Mouse (Mus musculus): Measurements from ENCODE around the gene Specc1. TPM values are rescaled to one million over a fixed set of nuclear protein-coding genes. Genes with fewer than 3 reads are reported as not detected.

Gene Specc1
- total RNA-seq, 2 experiments from 2014 or later, result 21.2 to 23.5 TPM

DNA sequence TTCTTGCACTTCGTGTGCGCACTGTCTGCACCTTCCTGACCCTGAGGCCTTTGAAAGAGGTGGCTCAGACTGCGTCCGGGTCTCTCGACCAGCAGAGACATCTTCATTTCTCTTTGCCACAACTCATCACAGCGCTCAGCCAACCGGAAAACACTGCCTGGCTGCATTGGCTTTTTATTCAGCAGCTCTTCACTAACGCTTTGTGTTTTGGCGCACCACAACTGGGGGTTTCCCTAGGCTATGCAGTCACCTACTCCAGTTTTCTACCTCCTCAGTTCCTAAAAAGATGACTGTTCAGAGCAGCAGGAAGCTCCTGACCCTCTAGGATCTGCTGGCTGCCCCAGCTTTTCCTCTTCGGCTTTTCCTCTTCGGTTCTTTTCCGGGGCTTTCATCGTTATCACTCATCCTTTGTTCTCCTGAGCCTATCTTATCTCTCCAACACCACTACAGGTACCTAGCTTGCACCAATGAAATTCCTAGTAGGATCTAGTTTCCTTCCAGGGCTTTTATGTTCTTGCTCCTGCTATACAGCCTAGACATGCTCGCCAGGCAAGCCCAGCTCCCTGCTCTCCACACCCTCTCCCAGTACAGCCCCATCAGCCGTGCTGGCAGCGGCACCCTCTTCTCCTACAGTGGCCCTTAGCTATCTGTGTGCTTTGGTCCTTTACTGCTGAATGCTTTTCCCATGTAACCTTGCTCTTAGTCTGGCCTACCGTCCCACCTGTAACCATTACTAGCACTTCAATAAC lies 310.1 kb downstream of the Specc1 start:
- no peak for DNase-seq
- intact Hi-C loops (cut with DNase I), result no loop called here

GRCm38 (mm10) chr11:62268381-62268780 lies 311.8 kb downstream of the Specc1 start:
- intact Hi-C loops (cut with DNase I), result no loop called here
- no peak for DNase-seq

DNA sequence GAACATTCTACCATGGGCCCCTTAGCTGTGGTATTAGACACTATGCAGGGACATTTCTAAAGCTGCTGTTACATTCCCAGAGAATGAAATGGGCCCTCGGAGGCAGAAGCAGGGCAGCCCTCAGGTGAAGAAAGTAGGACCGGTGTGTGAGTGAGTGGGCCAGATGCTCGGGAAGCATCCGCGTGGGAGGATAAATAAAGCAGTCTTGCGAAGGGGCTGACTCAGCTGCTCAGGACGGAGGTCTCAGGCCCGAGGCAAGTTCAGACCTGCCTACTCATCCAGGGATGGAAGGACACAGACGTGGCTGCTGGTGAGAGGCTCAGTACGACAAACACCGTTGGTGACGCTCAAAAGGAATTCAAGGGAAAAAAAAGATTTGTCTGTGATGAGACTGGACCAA lies 312.5 kb downstream of the Specc1 start:
- DNase-seq, result no peak

DNA sequence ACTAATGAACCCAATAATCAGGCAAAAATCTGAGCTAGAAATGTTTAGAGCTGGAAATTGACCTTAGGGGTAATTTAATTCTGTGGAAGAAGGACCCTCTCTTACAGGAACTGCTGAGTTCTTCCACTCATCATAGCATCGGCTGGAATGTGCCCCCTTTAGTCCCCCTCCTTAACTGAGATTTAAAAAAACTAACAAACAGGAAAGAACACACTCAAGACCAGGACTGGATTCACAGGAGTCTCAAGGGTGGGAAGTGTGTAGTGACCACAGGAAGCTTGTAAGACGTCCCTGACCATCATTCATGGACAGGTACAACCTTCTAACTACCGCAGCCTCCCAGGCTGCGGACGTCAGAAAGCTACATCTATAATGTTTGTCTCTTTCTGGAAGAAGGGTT lies 314.3 kb downstream of the Specc1 start:
- no peak for DNase-seq
- intact Hi-C loops (cut with DNase I), result no loop called here

More for the DNA sequence above, 312.5 kb downstream of the Specc1 start:
- intact Hi-C loops (cut with DNase I), result no loop called here

Other genes starting within 250 kb of the Specc1 start
- not detected for gene Slc5a10, start 235.9 kb upstream of the Specc1 start, total RNA-seq (2021)
- 1 to 10 TPM; 6.4 to 7.0 TPM for gene Prpsap2, start 194.7 kb upstream of the Specc1 start, total RNA-seq (2021)
- gene Ulk2, start 101.7 kb upstream of the Specc1 start, total RNA-seq (2021), result 10 to 100 TPM; 45.8 to 48.1 TPM
- gene Akap10, start 26.5 kb upstream of the Specc1 start, total RNA-seq (2021), result 10 to 100 TPM; 14.7 to 15.6 TPM